Comparison of ENCODE assay signal across 26 mouse cellular contexts in genomic region chr13:96656673-96657072, GRCm38 (mm10). TPM values are rescaled to one million over a fixed set of nuclear protein-coding genes. Genes with fewer than 3 reads are reported as not detected.
DNase-seq lines count a peak whose midpoint lies in the region; ATAC-seq and TF ChIP-seq lines count a peak whose summit lies in the region.
"Had no signal": no experiment of that assay in that cellular context is flagged by ENCODE, and none has a peak within 500 bp of the region (broad histone marks: within the 10 kb centered on the region; RNA-seq: fewer than 3 reads in every experiment).

No protein-coding gene starts in this region.

- no peaks in the 10 kb centered on the region for H3K79me2 ChIP-seq in liver, adult 2 months (ENCODE audit: control insufficient read depth, insufficient read depth, low read length)

- no peaks in the 10 kb centered on the region for H3K27me3 ChIP-seq in liver, adult 2 months (ENCODE audit: control insufficient read depth, insufficient read depth, low read length)
- no peaks in the 10 kb centered on the region for H3K27me3 ChIP-seq in liver, embryonic 12.5 days (replicated peaks)
- no peaks in the 10 kb centered on the region for H3K27me3 ChIP-seq in intestine, embryonic 16.5 days (replicated peaks; ENCODE audit: control insufficient read depth, insufficient read depth, low read length)
- H3K27me3 ChIP-seq in embryonic facial prominence, embryonic 10.5 days (replicated peaks; ENCODE audit: low read depth, poor library complexity, severe bottlenecking), result no peaks in the 10 kb centered on the region
- H3K27me3 ChIP-seq: CH12.LX; embryonic facial prominence, embryonic 13.5 days; forebrain, embryonic 12.5 days; forebrain, embryonic 15.5 days; hindbrain, embryonic 13.5 days had no signal

- TF ChIP-seq POLR2A in liver, adult 2 months (IDR thresholded peaks at IDR 0.05; ENCODE audit: extremely low read depth, insufficient read depth, low read length), result no peak

- no peak overlapping the region for H3K4me2 ChIP-seq in liver, embryonic 12.5 days
- no peak overlapping the region for H3K4me2 ChIP-seq in intestine, embryonic 16.5 days (ENCODE audit: low read depth, low read length)
- H3K4me2 ChIP-seq: embryonic facial prominence, embryonic 13.5 days; forebrain, embryonic 12.5 days; forebrain, embryonic 15.5 days; heart, embryonic 11.5 days; hindbrain, embryonic 13.5 days had no signal

- WGBS in liver, adult 2 months, result 10% methylated on average over 1 of the region's 1 CpGs
- WGBS in liver, embryonic 12.5 days (ENCODE audit: insufficient replicate concordance), result 73% methylated on average over 1 of the region's 1 CpGs
- WGBS in intestine, embryonic 16.5 days, result 73% methylated on average over 1 of the region's 1 CpGs
- 83% methylated on average over 1 of the region's 1 CpGs for WGBS in embryonic facial prominence, embryonic 10.5 days

- TF ChIP-seq CTCF in liver, adult 2 months (IDR thresholded peaks at IDR 0.05; ENCODE audit: low read depth, low read length), result no peak

- no peak overlapping the region for H3K27ac ChIP-seq in liver, adult 2 months (replicated peaks; ENCODE audit: insufficient read depth, low read depth, low read length)
- H3K27ac ChIP-seq in liver, embryonic 12.5 days, result no peak overlapping the region
- H3K27ac ChIP-seq in intestine, embryonic 16.5 days (ENCODE audit: low read length), result no peak overlapping the region
- no peak overlapping the region for H3K27ac ChIP-seq in embryonic facial prominence, embryonic 10.5 days (replicated peaks)
- H3K27ac ChIP-seq: embryonic facial prominence, embryonic 13.5 days; forebrain, embryonic 12.5 days; forebrain, embryonic 15.5 days; hindbrain, embryonic 10.5 days; hindbrain, embryonic 13.5 days had no signal

- DNase-seq in liver, adult 2 months (ENCODE audit: extremely low read depth, low read depth, low spot score), result peak; percentile 31
- peak; percentile 1 for DNase-seq in A20 (ENCODE audit: low read depth, low spot score)
- DNase-seq in embryonic facial prominence, embryonic 10.5 days (ENCODE audit: low spot score), result no peak
- DNase-seq: adrenal gland, adult 2 months; adrenal gland, postnatal 14 days; B cell, adult 2 months; cerebellum, adult 11 months; cerebellum, adult 2 months; cerebellum, adult 9-11 months; cerebellum, postnatal 25 days; gastrocnemius, postnatal 10 days; gastrocnemius, postnatal 36 days; heart, postnatal 36 days had no signal

- H3K4me1 ChIP-seq in liver, adult 2 months (ENCODE audit: control insufficient read depth, insufficient read depth, low read length), result peaks cover 32% of the 10 kb centered on the region
- no peaks in the 10 kb centered on the region for H3K4me1 ChIP-seq in liver, embryonic 12.5 days
- H3K4me1 ChIP-seq in intestine, embryonic 16.5 days (ENCODE audit: control insufficient read depth, insufficient read depth, low read length), result no peaks in the 10 kb centered on the region
- no peaks in the 10 kb centered on the region for H3K4me1 ChIP-seq in embryonic facial prominence, embryonic 10.5 days
- H3K4me1 ChIP-seq: embryonic facial prominence, embryonic 13.5 days had no signal

- H3K9me3 ChIP-seq in liver, embryonic 12.5 days (replicated peaks), result no peaks in the 10 kb centered on the region
- H3K9me3 ChIP-seq in intestine, embryonic 16.5 days (ENCODE audit: control insufficient read depth, low read length), result no peaks in the 10 kb centered on the region
- no peaks in the 10 kb centered on the region for H3K9me3 ChIP-seq in embryonic facial prominence, embryonic 10.5 days
- H3K9me3 ChIP-seq: embryonic facial prominence, embryonic 13.5 days; forebrain, embryonic 12.5 days; forebrain, embryonic 15.5 days; G1E; hindbrain, embryonic 10.5 days; hindbrain, embryonic 13.5 days had no signal

- peaks cover 88% of the 10 kb centered on the region for H3K36me3 ChIP-seq in liver, adult 2 months (ENCODE audit: control insufficient read depth, insufficient read depth, low read length)
- H3K36me3 ChIP-seq in liver, embryonic 12.5 days, result peaks cover 97% of the 10 kb centered on the region
- H3K36me3 ChIP-seq in intestine, embryonic 16.5 days (ENCODE audit: control insufficient read depth, insufficient read depth, low read length), result peaks cover 22% of the 10 kb centered on the region
- H3K36me3 ChIP-seq in embryonic facial prominence, embryonic 10.5 days (replicated peaks), result peaks cover 100% of the 10 kb centered on the region

- no peak overlapping the region for H3K9ac ChIP-seq in liver, adult 2 months (ENCODE audit: low read depth, low read length)
- no peak overlapping the region for H3K9ac ChIP-seq in liver, embryonic 12.5 days
- no peak overlapping the region for H3K9ac ChIP-seq in intestine, embryonic 16.5 days (ENCODE audit: low read depth, low read length)
- H3K9ac ChIP-seq: embryonic facial prominence, embryonic 13.5 days; forebrain, embryonic 12.5 days; forebrain, embryonic 15.5 days; hindbrain, embryonic 13.5 days had no signal

- H3K4me3 ChIP-seq in liver, adult 2 months (ENCODE audit: insufficient read depth, low read depth, low read length), result no peak overlapping the region
- no peak overlapping the region for H3K4me3 ChIP-seq in liver, embryonic 12.5 days
- H3K4me3 ChIP-seq in intestine, embryonic 16.5 days (ENCODE audit: low read length), result no peak overlapping the region
- no peak overlapping the region for H3K4me3 ChIP-seq in embryonic facial prominence, embryonic 10.5 days
- H3K4me3 ChIP-seq: embryonic facial prominence, embryonic 13.5 days; erythroblast, embryonic 14.5 days; forebrain, embryonic 12.5 days; forebrain, embryonic 15.5 days; hindbrain, embryonic 10.5 days; hindbrain, embryonic 13.5 days had no signal

- no peak for ATAC-seq in liver, embryonic 12.5 days
- ATAC-seq in intestine, embryonic 16.5 days, result peak; percentile 66
- no peak for ATAC-seq in megakaryocyte progenitor cell, adult 5-6 weeks (replicated peaks; ENCODE audit: poor library complexity)
- ATAC-seq: forebrain, embryonic 15.5 days; hindbrain, embryonic 16.5 days had no signal

RNA-seq across cellular contexts. Expression of gene Hmgcr, which starts 14.1 kb away (rescaled TPM):
- 126 and 178 TPM in 2 replicates for total RNA-seq in liver, adult 2 months (2014; rRNA removed)
- polyA plus RNA-seq in liver, adult 2 months (2012; rRNA removed), result 21.4 and 23.5 TPM in 2 replicates
- polyA plus RNA-seq in liver, embryonic 12.5 days (2016; fragmentation: Nextera tagmentation; extraction: Ambion mirVana), result 79.3 and 87.9 TPM in 2 replicates
- 86.6 and 87.7 TPM in 2 replicates for polyA plus RNA-seq in intestine, embryonic 16.5 days (2015; fragmentation: Nextera tagmentation; extraction: Ambion mirVana)
- total RNA-seq in megakaryocyte progenitor cell, adult 5-6 weeks (2015), result 32.8 and 36.9 TPM in 2 replicates
- total RNA-seq in megakaryocyte progenitor cell, adult 5-6 weeks (2017), result 45.5 and 48.1 TPM in 2 replicates
- polyA plus RNA-seq in embryonic facial prominence, embryonic 10.5 days (2016; fragmentation: Nextera tagmentation; extraction: Ambion mirVana), result 131 and 141 TPM in 2 replicates
